Mouse (Mus musculus) megakaryocyte, embryonic 14.5 days (primary cell): Measurements from ENCODE around the gene Ctnna3.

Experiments used
- FLI1 ChIP-seq: IDR thresholded peaks from 2 replicates; pipeline ENCODE4 v1.6.1; 2012; ENCODE audit warnings: low read length, inconsistent platforms, mixed read lengths
- GATA1 ChIP-seq: IDR thresholded peaks from 3 replicates; pipeline ENCODE4 v1.6.1; 2012; ENCODE audit warnings: mixed read lengths, low read length, inconsistent platforms, borderline replicate concordance

- TF ChIP-seq FLI1: no peak
- TF ChIP-seq GATA1: no peak
Observed at GRCm38 (mm10) chr10:64135481-64135880, 705.6 kb downstream of the Ctnna3 start.
